8 mouse cellular contexts compared by ENCODE assay signal in the genomic region with DNA sequence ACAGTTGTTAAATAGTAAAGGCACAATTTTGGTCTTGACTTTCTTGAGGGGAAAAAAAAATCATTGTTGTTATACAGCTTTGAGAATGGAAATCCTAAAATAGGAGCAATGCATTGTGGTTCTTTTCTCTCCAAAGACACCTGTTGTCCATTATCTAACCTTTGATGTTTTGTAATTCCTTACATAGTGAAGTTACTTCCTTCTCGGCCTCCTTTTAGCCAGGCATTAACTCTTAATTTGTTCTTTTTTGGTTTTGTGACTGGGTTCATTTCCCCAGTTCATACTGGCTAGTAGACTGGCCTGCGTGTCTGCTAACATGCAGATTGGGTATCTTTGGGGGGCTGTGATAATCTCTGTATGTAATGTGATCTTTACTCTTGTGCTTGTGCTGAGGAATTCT. TPM values are rescaled to one million over a fixed set of nuclear protein-coding genes. Genes with fewer than 3 reads are reported as not detected.
A peak's percentile ranks its signal among the peaks of the same experiment; 100 is the strongest.
DNase-seq lines count a peak whose midpoint lies in the region; ATAC-seq and TF ChIP-seq lines count a peak whose summit lies in the region.

No protein-coding gene starts in this region.

- no peaks in the 10 kb centered on the region for H3K27me3 ChIP-seq in heart, embryonic 10.5 days (ENCODE audit: insufficient read depth, poor library complexity, severe bottlenecking)
- H3K27me3 ChIP-seq in CH12.LX (replicated peaks), result no peaks in the 10 kb centered on the region
- no peaks in the 10 kb centered on the region for H3K27me3 ChIP-seq in forebrain, embryonic 16.5 days (replicated peaks; ENCODE audit: control insufficient read depth, insufficient read depth, low read length)
- peaks cover 11% of the 10 kb centered on the region; the same call in 1 of the 2 replicates for H3K27me3 ChIP-seq in liver, embryonic 14.5 days (ENCODE audit: control insufficient read depth, insufficient read depth, low read length)

- TF ChIP-seq CTCF in CH12.LX (conservative IDR thresholded peaks at IDR 0.05 in 1 of 2, IDR thresholded peaks at IDR 0.05 in 1 of 2; ENCODE audit: low read depth in 2 of 2, low read length in 2 of 2), result no peak
- no peak for TF ChIP-seq CTCF in liver, embryonic 14.5 days (IDR thresholded peaks at IDR 0.05; ENCODE audit: low read depth)

- H3K4me2 ChIP-seq in CH12.LX (ENCODE audit: insufficient read depth, low read depth, poor library complexity, severe bottlenecking), result peak overlapping the region; percentile 96
- peak overlapping the region; percentile 40 for H3K4me2 ChIP-seq in forebrain, embryonic 16.5 days (ENCODE audit: low read length)
- peak overlapping the region; percentile 95 for H3K4me2 ChIP-seq in liver, embryonic 14.5 days (ENCODE audit: low read depth)

- TF ChIP-seq EP300 in CH12.LX (IDR thresholded peaks at IDR 0.05; ENCODE audit: low read length), result no peak
- TF ChIP-seq EP300 in liver, embryonic 14.5 days (IDR thresholded peaks at IDR 0.05; ENCODE audit: low read depth), result no peak

- dilution Hi-C loops in CH12.LX (cut with MboI; ENCODE audit: extremely low pct_ligation_motif_present, extremely low pct_unique_long_range_greater_than_20kb, low sequenced_read_pairs), result no loop called here

- H3K4me1 ChIP-seq in heart, embryonic 10.5 days, result peaks cover 29% of the 10 kb centered on the region
- H3K4me1 ChIP-seq in CH12.LX (ENCODE audit: control insufficient read depth in 1 of 2, insufficient read depth in 2 of 2), result peaks cover 3 to 31% of the 10 kb centered on the region in 2 experiments; a peak in 3 of 4 replicates
- peaks cover 10% of the 10 kb centered on the region for H3K4me1 ChIP-seq in forebrain, embryonic 16.5 days (replicated peaks; ENCODE audit: control insufficient read depth, insufficient read depth, low read length)
- peaks cover 12 to 17% of the 10 kb centered on the region in 2 experiments for H3K4me1 ChIP-seq in liver, embryonic 14.5 days (replicated peaks; ENCODE audit: control insufficient read depth in 2 of 2, insufficient read depth in 2 of 2, low read length in 1 of 2)

- in situ Hi-C loops in CH12.LX (cut with MboI; ENCODE audit: low pct_ligation_motif_present, low pct_unique_long_range_greater_than_20kb, low sequenced_read_pairs), result no loop called here

- no peaks in the 10 kb centered on the region for H3K9me3 ChIP-seq in heart, embryonic 10.5 days
- no peaks in the 10 kb centered on the region for H3K9me3 ChIP-seq in CH12.LX (replicated peaks; ENCODE audit: low read length)
- no peaks in the 10 kb centered on the region for H3K9me3 ChIP-seq in forebrain, embryonic 16.5 days (ENCODE audit: control insufficient read depth, low read length)
- no peaks in the 10 kb centered on the region for H3K9me3 ChIP-seq in liver, embryonic 14.5 days (ENCODE audit: control insufficient read depth, low read length)

- no peak for TF ChIP-seq RAD21 in CH12.LX (IDR thresholded peaks at IDR 0.05; ENCODE audit: low read depth, low read length)

- TF ChIP-seq POLR2A in CH12.LX (IDR thresholded peaks at IDR 0.05; ENCODE audit: low read depth, low read length), result no peak

- intact Hi-C loops in heart, postnatal 25 days (cut with DNase I), result loop anchor here (5.0 to 10.0 kb wide), 4 partner anchors 45 to 160 kb away; partner anchors contain the start of gene Pkdcc

- peak overlapping the region; percentile 97 for H3K4me3 ChIP-seq in heart, embryonic 10.5 days
- peak overlapping the region; percentile 48 to 91 (median 83) for H3K4me3 ChIP-seq in CH12.LX (replicated peaks in 1 of 3; ENCODE audit: low read depth in 2 of 3, low read length in 2 of 3, poor library complexity in 1 of 3)
- H3K4me3 ChIP-seq in forebrain, embryonic 16.5 days (replicated peaks; ENCODE audit: low read length), result no peak overlapping the region
- no peak overlapping the region for H3K4me3 ChIP-seq in liver, embryonic 14.5 days (ENCODE audit: insufficient read depth in 1 of 2, low read depth in 2 of 2, low read length in 2 of 2)

- H3K36me3 ChIP-seq in heart, embryonic 10.5 days, result no peaks in the 10 kb centered on the region
- H3K36me3 ChIP-seq in CH12.LX (replicated peaks in 1 of 2; ENCODE audit: control insufficient read depth in 1 of 2, insufficient read depth in 1 of 2, low read length in 1 of 2), result peaks cover 0 to 8% of the 10 kb centered on the region in 2 experiments
- no peaks in the 10 kb centered on the region for H3K36me3 ChIP-seq in forebrain, embryonic 16.5 days (ENCODE audit: control insufficient read depth, insufficient read depth)
- no peaks in the 10 kb centered on the region for H3K36me3 ChIP-seq in liver, embryonic 14.5 days (replicated peaks; ENCODE audit: control insufficient read depth, insufficient read depth, low read depth)

- ATAC-seq in forebrain, embryonic 16.5 days, result no peak
- no peak for ATAC-seq in liver, embryonic 14.5 days (ENCODE audit: insufficient read depth)

- peak overlapping the region; percentile 89 for H3K9ac ChIP-seq in CH12.LX (ENCODE audit: insufficient read depth, low read depth)
- H3K9ac ChIP-seq in forebrain, embryonic 16.5 days (replicated peaks; ENCODE audit: low read depth, low read length), result no peak overlapping the region
- no peak overlapping the region for H3K9ac ChIP-seq in liver, embryonic 14.5 days (replicated peaks)

- no peak for DNase-seq in heart, embryonic 10.5 days (ENCODE audit: low spot score)
- DNase-seq in heart, postnatal 25 days (ENCODE audit: low spot score), result no peak
- DNase-seq in CH12.LX (ENCODE audit: extremely low read depth), result no peak
- DNase-seq in liver, embryonic 14.5 days (ENCODE audit: low read depth in 3 of 3, low spot score in 3 of 3), result no peak
- no peak for DNase-seq in natural killer cell, adult 2 months (ENCODE audit: low spot score in 2 of 2)
- no peak for DNase-seq in thymus, postnatal 4 days
- DNase-seq in gastrocnemius, postnatal 10 days, result no peak

- WGBS in heart, embryonic 10.5 days, result 7% methylated on average over 2 of the region's 2 CpGs
- WGBS in forebrain, embryonic 16.5 days, result 7% methylated on average over 2 of the region's 2 CpGs
- WGBS in liver, embryonic 14.5 days (ENCODE audit: insufficient replicate concordance), result 14% methylated on average over 2 of the region's 2 CpGs

- peak overlapping the region; percentile 62; the same call in 1 of the 2 replicates for H3K27ac ChIP-seq in heart, embryonic 10.5 days
- no peak overlapping the region for H3K27ac ChIP-seq in CH12.LX (ENCODE audit: insufficient read depth, low read depth)
- no peak overlapping the region for H3K27ac ChIP-seq in forebrain, embryonic 16.5 days (ENCODE audit: low read length)
- H3K27ac ChIP-seq in liver, embryonic 14.5 days, result no peak overlapping the region

- H3K79me2 ChIP-seq in CH12.LX (replicated peaks; ENCODE audit: control insufficient read depth, extremely low read depth, insufficient read depth, poor library complexity, severe bottlenecking), result peaks cover 44% of the 10 kb centered on the region

TF ChIP-seq in CH12.LX, 34 proteins besides CTCF, POLR2A, EP300 and RAD21:
- TF ChIP-seq TCF12 (IDR thresholded peaks at IDR 0.05; ENCODE audit: low read depth, low read length) (no peak), MAX (IDR thresholded peaks at IDR 0.05; ENCODE audit: low read length) (no peak), SIN3A (IDR thresholded peaks at IDR 0.05; ENCODE audit: low read length) (peak; percentile 44; the same call in 1 of the 2 replicates), JUND (conservative IDR thresholded peaks at IDR 0.05; ENCODE audit: low read depth, low read length) (no peak), BHLHE40 (IDR thresholded peaks at IDR 0.05; ENCODE audit: low read depth, low read length) (no peak), MXI1 (IDR thresholded peaks at IDR 0.05; ENCODE audit: low read depth, low read length) (0 out of 2 replicates have a peak, but pooled peaks have one; percentile 24), USF2 (conservative IDR thresholded peaks at IDR 0.05; ENCODE audit: low read depth, low read length) (no peak)

RNA-seq across cellular contexts. Expression of gene Eml4, which starts 1.7 kb away (rescaled TPM):
- 27.8 and 37.3 TPM in 2 replicates for polyA plus RNA-seq in heart, embryonic 10.5 days (2016; fragmentation: Nextera tagmentation; extraction: Ambion mirVana)
- 1 to 10 TPM; 5.1 to 6.1 TPM for total RNA-seq in heart, postnatal 25 days (2021)
- 38.2 and 43.7 TPM in 2 replicates for total RNA-seq in CH12.LX (2012; rRNA removed)
- total RNA-seq in CH12.LX (2014; rRNA removed), result 75.6 and 75.9 TPM in 2 replicates
- 58.6 and 60.1 TPM in 2 replicates for polyA plus RNA-seq in CH12.LX (2012; ENCODE audit: insufficient read length, low read depth)
- polyA plus RNA-seq in forebrain, embryonic 16.5 days (2015; fragmentation: Nextera tagmentation; extraction: Ambion mirVana), result 31.7 and 33.9 TPM in 2 replicates
- 4.0 and 5.0 TPM in 2 replicates for polyA plus RNA-seq in liver, embryonic 14.5 days (2012; rRNA removed)
- 4.8 and 4.9 TPM in 2 replicates for polyA plus RNA-seq in liver, embryonic 14.5 days (2014; fragmentation: Nextera tagmentation; extraction: Ambion mirVana)
- 1 to 10 TPM; 4.8 to 7.7 TPM for total RNA-seq in gastrocnemius, postnatal 10 days (2021)

Comparison
In these comparisons a context has a peak if more than half of its experiments do, and no peak if none do; other contexts are left out.
1. H3K4me3 ChIP-seq: peak in heart, embryonic 10.5 days (single experiment) and CH12.LX (3 of 3); none in forebrain, embryonic 16.5 days (single experiment) and liver, embryonic 14.5 days (0 of 2).
2. H3K4me2 ChIP-seq: peak in every context shown above with its lines; median percentile 96 in CH12.LX; 95 in liver, embryonic 14.5 days; 40 in forebrain, embryonic 16.5 days.